In genomic region chr11:80779527-80780344, GRCm38 (mm10) we compare ENCODE assay signal across 8 mouse cellular contexts. TPM values are rescaled to one million over a fixed set of nuclear protein-coding genes. Genes with fewer than 3 reads are reported as not detected.
DNase-seq lines count a peak whose midpoint lies in the region; ATAC-seq and TF ChIP-seq lines count a peak whose summit lies in the region.

Gene Myo1d, minus strand, starts transcription at chr11:80780025.

- H3K27ac ChIP-seq in gastrocnemius, adult 2 months = peak within 1 kb of the TSS; percentile 88
- H3K27ac ChIP-seq in hindbrain, embryonic 16.5 days (ENCODE audit: low read depth, low read length) = peak within 1 kb of the TSS; percentile 64

- peak; percentile 85 for TF ChIP-seq CTCF in gastrocnemius, adult 2 months (IDR thresholded peaks at IDR 0.05)

- peak; percentile 79 for ATAC-seq in activated CD4-positive, CD25-positive, alpha-beta regulatory T cell, adult 4 months
- peak; percentile 79 for ATAC-seq in common myeloid progenitor, adult 5-6 weeks (replicated peaks; ENCODE audit: low read depth, poor library complexity, severe bottlenecking)
- ATAC-seq in hindbrain, embryonic 16.5 days = peak; percentile 96

- H3K27me3 ChIP-seq in hindbrain, embryonic 16.5 days (replicated peaks; ENCODE audit: control insufficient read depth, insufficient read depth, low read length) = peaks cover 2% of the 10 kb centered on the region; the same call in 1 of the 2 replicates

- H3K9me3 ChIP-seq in hindbrain, embryonic 16.5 days (ENCODE audit: control insufficient read depth, low read length) = no peaks in the 10 kb centered on the region

- H3K9ac ChIP-seq in hindbrain, embryonic 16.5 days (ENCODE audit: low read depth, low read length) = peak within 1 kb of the TSS; percentile 79

- H3K4me1 ChIP-seq in hindbrain, embryonic 16.5 days (ENCODE audit: control insufficient read depth, insufficient read depth, low read depth, low read length) = peaks cover 7% of the 10 kb centered on the region

- DNase-seq in gastrocnemius, adult 2 months = peak; percentile 93
- peak; percentile 73 for DNase-seq in left cerebral cortex, adult 11 months (ENCODE audit: low spot score)
- DNase-seq in lung, postnatal 36 days = peak; percentile 91
- peak; percentile 89 for DNase-seq in retina, postnatal 1 day
- DNase-seq in thymus, postnatal 4 days = peak; percentile 93

- intact Hi-C loops in gastrocnemius, adult 2 months (cut with DNase I) = loop anchor here (1.0 to 5.0 kb wide), 2 partner anchors 38 to 83 kb away; no protein-coding TSS in a partner anchor

- H3K4me3 ChIP-seq in gastrocnemius, adult 2 months = peak within 1 kb of the TSS; percentile 78
- H3K4me3 ChIP-seq in hindbrain, embryonic 16.5 days (ENCODE audit: low read length) = peak within 1 kb of the TSS; percentile 87

- WGBS in hindbrain, embryonic 16.5 days = under 1% methylated on average over 76 of the region's 87 CpGs

- no peaks in the 10 kb centered on the region for H3K36me3 ChIP-seq in hindbrain, embryonic 16.5 days (ENCODE audit: control insufficient read depth, insufficient read depth, low read length)

- peak within 1 kb of the TSS; percentile 95 for H3K4me2 ChIP-seq in hindbrain, embryonic 16.5 days (ENCODE audit: low read length)

RNA-seq across cellular contexts. Expression of gene Myo1d, which starts in this region (rescaled TPM):
- under 1 TPM; 0.37 to 0.79 TPM for polyA plus RNA-seq in activated CD4-positive, CD25-positive, alpha-beta regulatory T cell, adult 4 months (2017; shearing (Covaris generic))
- 6.6 and 7.0 TPM in 2 replicates for total RNA-seq in common myeloid progenitor, adult 5-6 weeks (2017)
- 1 to 10 TPM; 2.7 to 5.3 TPM for total RNA-seq in gastrocnemius, adult 2 months (2021)
- 2.1 and 2.4 TPM in 2 replicates for polyA plus RNA-seq in hindbrain, embryonic 16.5 days (2015; fragmentation: Nextera tagmentation; extraction: Ambion mirVana)

Comparison
In these comparisons a context has a peak if more than half of its experiments do, and no peak if none do; other contexts are left out.
1. Peak in every context shown above with its lines: DNase-seq, ATAC-seq, H3K4me3 ChIP-seq and H3K27ac ChIP-seq.
2. Peak in ATAC-seq in activated CD4-positive, CD25-positive, alpha-beta regulatory T cell, adult 4 months; RNA of the gene not detected or under 1 TPM.